Mouse (Mus musculus) kidney, postnatal 10 days (tissue): Measurements from ENCODE around the gene Prss53.
"Not testable (repeated sequence)": the region's sequence is repeated elsewhere in the genome, so short reads cannot be mapped to it uniquely, and the experiment has no call there.

Experiments
- DNase-seq: peaks from one replicate; pipeline ENCODE4 v3.0.0; 2021; ENCODE audit warnings: mixed read lengths

Prss53 gene

DNA sequence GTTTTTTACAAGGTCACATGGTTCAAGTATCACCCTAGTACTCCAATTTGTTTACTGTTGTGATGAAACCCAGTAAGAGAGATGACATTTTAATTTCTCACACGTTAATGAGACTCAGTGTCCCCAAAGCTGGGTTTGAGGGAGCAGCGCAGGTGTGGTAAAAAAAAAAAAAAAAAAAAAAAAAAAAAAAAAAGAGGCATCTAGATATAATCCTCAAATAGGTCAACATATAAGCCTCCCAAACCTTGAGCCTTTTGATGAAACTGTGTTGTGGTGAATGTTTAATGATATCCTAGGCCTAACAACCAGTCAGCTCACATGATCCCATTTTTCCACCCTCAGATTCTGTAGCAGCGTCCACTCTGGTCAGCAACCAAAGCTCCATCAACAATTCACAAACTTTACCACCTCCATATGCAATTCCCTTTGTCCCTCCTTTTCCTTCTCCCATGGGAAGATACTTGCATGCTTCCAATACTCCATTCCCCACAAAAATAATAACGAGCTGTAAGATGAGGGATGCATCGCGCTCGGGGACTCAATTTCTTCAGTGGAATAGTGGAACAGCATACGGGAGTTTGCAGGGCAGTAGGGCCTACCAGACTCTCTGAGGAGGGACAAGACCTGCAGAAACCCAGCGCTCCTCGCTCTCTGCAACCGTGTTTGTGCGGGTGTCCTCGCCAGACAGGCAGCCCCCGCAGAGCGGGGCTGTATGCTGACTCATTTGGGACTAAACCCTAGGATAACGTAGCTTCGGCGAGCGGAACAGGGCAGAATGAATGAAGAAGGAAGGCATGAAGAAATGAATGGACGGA is 15.8 kb downstream of the Prss53 start:
- DNase-seq, result no peak

DNA sequence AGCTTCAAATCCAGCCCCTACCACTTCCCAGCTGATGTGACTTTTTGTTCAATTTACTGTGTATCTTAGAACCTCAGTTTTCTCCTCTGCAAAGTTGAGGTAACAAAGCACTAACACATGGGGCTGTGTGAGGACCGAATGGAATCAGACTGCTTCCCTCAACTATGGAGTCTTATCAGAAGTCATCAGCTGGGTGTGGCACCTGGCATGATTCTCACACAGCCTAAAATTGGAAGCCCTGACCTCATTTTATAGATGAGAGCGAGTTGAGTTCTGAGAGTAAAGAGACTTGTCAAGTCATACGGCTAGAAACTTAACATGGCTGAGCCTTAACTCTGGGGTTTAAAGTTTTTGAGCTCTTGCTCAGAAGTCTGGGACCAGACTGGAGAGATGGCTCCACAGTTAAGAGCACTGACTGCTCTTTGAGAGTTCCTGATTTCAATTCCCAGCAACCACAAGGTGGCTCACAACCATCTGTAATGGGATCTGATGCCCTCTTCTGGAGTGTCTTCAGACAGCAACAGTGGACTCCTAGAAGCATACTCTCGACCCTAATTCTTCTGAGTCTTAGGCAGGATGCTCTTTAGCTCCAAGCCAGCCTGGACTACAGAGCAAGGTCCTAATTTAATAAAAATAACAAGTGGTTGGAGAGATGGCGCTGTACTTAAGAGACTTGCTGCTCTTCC is 20.5 kb downstream of the Prss53 start:
- no peak for DNase-seq

DNA sequence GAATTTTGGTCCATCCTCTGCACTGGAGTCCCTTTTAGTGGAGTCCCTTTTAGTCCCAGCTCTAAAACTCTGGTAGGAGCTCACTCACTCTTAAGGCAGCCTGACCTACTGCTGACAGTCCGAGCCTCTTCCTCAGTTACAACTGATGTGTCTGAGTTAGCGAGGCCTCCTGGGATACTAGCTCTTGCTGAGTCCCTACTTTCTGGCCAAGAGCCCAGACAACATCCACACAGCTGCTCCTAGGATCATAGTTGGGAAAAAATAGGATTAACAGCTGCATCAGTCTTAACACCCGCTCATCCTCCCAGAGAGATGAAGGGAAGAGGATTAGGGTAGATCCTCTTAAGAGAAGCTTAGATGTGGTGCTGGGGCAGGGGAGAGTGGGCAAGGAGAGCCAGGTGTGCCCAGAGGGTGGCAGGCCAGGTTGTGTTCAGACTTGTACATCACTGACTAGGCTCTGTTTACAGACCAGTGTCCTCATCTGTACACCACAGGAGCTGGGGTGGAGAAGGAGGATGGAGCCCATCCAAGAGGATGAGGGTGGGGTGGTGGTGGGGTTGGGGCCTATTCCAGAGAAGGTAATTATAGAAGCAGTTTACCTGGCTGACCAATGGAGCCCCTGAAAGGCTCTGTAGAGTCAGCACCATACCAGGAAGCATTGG is 21.5 kb downstream of the Prss53 start:
- peak; percentile 67 for DNase-seq

DNA sequence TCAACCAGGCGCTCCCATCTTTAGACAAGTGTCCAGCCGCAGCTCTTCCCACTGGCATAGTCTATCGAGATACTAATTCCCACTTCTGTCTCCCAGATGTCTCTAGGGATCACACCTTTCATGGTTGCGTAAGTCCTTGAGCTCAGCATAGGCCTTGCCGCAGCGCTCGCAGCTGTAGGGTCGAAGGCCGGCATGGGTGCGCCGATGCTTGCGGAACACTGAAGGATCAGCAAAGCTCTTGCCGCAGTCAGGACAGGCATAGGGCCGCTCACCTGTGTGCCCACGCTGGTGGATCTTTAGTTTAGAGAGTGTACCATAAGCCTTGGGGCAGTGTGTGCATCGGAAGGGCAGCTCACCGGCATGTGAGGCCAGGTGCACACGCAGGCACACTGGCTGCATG is 23.1 kb downstream of the Prss53 start:
- DNase-seq, result no peak

DNA sequence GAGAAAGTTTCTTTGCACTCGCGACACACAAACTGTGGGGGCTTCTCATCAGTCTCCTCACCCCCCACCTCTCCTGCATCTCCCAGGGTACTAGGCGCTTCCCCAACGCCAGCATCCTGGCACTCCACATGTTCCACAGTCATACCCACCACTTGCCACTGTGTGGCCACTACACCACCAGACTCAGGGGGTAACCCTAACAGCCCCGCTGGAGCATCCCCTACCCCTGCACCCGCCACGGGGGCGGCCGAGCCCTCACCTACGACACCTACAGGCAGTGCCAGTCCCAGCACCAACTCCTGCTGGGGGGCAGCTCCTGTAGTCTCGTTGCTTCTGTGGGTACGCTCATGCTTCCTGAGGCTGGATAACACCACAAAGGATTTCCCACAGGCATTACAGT is 24.3 kb downstream of the Prss53 start:
- no peak for DNase-seq

DNA sequence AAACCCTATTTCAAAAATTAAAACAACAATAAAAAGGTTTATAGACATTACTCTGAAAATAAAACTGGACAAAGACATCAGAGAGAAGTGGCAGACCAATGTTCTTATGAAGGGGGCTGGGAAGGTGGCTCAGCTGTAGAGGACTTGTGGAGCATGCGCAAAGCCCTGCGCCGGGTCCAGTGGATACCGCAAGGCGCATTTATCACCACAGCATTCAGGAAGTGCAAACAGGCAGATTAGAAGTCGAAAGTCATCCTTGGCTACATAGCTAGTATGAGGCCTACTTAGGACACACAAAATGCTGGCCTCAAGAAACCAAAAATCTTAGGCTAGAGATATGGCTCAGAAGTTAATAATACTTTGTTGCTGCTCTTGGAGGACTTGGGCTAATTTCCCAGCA is 32.5 kb downstream of the Prss53 start:
- DNase-seq, result no peak

DNA sequence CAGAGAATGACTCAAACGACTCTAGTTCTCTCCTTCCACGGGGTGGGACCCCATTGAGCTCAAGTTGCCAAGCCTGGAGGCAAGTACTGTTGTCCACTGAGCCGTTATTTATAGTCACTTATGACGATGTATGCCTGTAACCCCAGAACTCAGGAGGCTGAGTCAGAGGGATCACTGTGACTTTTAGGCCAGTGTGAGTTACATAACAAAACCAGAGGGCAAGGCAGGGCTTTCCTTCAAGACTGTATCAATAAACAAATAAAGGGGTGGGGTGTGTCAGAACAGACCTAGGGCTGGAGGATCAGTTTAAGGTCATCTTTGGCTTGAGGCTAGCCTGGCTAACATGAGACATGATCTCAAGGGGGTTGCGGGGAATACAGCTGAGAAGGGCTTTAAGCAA is 39.9 kb downstream of the Prss53 start:
- no peak for DNase-seq

DNA sequence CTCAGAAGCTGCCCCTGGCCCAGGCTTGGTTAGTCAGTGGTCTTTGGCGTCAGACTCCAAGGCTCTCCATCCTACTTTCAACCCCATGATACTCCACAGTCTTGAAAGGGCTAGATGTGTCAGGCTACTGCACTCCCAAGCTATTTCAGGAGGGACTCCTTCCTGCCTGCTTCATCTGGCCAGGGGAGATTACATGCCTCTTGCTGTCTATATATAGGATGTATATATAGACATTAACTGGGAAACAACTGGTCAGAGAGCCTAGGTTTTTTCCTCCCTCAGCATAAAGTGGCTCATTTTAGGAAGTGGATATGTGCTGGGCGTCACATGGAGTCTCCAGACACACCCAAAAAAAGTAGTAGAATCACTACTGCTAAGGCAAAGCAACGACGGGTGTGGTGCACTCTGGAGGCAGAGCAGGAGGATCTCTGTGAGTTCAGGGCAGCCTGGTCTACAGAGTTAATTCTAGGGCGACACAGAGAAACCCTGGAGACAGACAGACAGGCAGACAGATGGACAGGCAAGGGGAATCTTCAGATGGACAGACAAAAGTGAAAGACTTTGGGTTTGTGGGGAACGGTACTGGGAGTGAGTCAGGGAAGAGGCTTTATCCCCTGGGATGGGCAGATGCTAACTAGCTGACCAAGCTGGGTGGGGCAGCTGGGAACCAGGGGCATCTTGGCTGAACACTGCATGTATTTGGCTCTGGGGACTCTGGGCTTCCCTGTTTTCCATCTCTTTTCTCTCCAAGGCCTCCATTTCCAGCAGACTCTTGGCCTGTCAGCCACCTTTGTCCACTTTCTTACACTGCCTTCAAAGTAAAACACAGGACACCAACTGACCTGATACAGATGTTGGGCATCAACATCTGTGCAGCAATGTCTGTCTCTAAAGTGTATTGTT is 40.5 kb downstream of the Prss53 start:
- DNase-seq, result no peak

DNA sequence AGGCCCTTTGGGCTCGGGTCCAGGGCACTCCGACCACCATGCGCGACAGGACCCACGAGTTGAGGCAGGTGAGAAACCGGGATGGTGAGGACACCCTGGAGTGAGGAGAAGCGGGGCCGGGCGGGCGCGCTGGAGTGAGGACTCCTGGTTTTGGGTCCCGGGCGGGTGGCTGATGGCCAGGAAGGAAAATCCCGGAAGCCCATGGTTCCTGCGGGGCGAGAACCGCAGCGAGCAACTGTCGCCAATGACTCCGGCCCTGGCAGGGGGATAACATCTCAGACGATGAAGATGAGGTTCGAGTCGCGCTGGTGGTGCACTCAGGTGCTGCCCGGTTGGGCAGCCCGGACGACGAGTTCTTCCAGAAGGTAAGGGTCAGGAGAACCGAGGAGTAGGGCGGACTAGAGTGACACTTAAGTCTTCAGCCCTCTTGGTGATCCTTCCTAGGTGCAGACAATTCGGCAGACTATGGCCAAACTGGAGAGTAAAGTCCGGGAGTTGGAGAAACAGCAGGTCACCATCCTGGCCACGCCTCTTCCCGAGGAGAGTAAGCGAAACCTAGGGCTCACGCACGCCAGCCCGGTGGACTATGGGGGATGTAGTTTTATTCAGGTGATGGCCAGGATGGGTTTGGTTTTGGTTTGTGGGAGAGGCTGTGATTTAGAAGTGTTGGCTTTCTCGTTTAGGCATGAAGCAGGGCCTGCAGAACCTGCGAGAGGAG is 48.6 kb downstream of the Prss53 start:
- peak; percentile 89 for DNase-seq

DNA sequence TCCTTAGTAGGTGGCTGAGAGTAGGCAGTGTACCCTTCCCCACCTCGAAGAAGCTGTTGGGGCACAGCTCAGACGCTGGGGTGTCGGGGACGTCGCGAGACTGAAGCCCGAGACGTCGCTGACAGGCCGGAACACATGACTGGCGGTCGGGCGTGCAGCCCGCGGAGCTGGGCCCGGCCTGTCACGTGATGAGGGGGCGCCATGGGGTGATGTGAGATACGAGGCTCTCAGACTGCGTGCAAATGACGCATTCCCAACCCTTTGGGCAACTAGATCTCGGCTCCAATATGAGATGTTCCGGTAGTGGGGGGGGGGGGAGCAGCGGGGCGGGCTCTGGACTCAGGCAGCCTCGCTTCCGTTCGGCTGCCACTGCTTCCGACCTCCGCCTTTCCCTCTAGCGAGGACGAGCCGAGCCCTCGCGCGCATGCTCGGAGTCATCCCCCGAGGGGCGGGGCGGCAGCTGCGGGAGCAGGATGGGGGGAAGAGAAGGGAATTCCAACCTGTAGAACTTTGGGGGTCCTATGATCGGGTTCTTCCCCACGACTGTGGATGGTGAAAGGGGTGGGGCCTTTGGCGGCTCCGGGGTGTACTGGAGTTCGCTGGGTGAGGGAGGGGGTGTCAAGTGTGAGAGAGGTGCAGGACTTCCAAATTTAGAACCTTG is 49.3 kb downstream of the Prss53 start:
- peak; percentile 97 for DNase-seq

DNA sequence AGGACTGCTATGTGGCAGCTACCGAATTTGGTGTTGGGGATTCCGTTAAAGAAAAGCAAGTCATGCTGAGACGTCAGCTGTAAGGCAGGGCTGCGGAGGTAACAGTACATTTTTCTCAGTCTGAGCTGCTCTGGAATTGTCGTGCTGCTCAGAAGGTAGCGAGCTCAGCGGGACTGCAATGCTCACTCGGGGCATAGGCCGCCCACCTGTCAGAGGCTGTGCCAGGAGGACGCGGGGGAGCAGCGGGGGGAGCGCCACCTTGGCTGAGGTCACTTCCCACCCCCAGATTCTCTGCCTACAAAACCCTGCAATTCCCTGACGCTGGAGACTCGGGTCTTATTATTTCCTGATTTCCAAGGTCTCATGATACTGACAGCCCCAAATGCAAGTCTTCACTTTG is 49.9 kb downstream of the Prss53 start:
- DNase-seq, result peak; percentile 72

DNA sequence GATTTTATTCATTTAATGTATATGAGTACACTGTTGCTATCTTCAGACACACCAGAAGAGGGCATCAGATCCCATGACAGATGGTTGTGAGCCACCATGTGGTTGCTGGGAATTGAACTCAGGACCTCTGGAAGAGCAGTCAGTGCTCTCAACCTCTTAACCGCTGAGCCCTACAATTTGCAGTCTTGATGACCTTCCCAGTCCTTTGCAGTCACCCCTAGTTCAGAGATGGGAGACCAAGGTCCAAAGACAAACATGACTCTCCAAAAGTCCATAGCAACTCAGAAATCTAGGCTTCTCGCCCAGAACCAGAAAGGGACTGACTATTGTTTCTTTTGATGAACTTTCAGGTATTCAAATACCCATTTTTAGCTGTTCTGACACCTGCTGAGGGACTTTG is 50.7 kb downstream of the Prss53 start:
- not testable (repeated sequence) for DNase-seq

DNA sequence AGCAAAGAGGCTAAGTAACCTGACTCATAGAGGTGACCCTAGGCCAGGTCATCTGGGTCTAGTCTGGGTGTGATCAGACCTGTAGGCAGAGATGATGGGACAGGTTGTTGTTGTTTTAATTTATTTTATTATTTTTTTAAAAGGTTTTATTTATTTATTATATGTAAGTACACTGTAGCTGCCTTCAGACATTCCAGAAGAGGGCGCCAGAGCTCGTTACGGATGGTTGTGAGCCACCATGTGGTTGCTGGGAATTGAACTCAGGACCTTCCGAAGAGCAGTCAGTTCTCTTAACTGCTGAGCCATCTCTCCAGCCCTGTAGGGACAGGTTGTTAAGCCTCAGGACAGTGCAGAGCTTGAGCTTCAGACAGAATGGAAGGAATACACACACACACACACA is 52.9 kb downstream of the Prss53 start:
- not testable (repeated sequence) for DNase-seq

DNA sequence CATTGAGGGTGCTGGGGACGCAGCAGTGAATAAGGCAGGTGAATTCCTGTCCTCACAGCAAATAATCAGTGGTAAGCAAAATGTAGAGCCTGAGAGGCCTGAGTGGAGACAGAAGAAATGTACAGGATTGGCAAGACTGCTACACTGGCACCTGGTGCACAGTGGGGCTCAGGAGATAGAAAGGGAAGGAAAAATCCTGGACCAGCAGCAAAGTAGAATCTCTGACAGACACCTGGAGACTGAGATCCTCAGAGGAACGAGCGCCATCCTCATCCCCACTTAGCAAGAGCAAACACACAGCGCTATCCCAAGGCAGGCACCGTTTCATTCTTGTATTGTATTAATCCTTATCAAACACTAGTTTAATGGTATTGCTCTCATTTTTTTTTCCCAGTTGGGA is 53.3 kb downstream of the Prss53 start:
- DNase-seq, result no peak
